ENCODE assay signal across 23 mouse cellular contexts in the genomic region with DNA sequence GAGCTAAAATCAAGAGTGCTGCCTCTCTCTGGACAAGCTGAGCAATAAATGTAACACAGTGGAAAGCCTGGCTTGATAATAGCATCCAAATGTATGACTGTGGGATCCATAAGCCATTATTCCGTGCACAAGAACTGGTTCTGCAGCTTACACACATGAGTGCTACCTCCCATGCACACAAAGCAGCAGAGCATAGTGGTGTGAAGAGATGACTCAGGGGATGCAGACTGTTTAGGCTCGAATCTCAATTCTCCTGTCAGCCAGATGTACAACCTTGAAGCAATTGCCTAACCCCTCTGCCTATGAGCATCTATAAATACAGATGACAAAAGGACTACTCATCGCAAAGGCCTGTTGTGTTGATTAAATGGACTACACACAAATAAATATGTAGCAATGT.
A peak's percentile ranks its signal among the peaks of the same experiment; 100 is the strongest.
DNase-seq lines count a peak whose midpoint lies in the region; ATAC-seq lines count a peak whose summit lies in the region.
"Had no signal": no experiment of that assay in that cellular context is flagged by ENCODE, and none has a peak within 500 bp of the region (broad histone marks: within the 10 kb centered on the region; RNA-seq: fewer than 3 reads in every experiment).

No protein-coding gene starts in this region.

- no peak overlapping the region for H3K9ac ChIP-seq in midbrain, embryonic 14.5 days (replicated peaks; ENCODE audit: low read length)
- no peak overlapping the region for H3K9ac ChIP-seq in midbrain, embryonic 16.5 days (ENCODE audit: low read depth, low read length)
- no peak overlapping the region for H3K9ac ChIP-seq in forebrain, embryonic 11.5 days (ENCODE audit: low read length)
- H3K9ac ChIP-seq: embryonic facial prominence, embryonic 15.5 days; forebrain, embryonic 15.5 days; heart, embryonic 13.5 days; hindbrain, embryonic 12.5 days; intestine, embryonic 15.5 days had no signal

- no peak for DNase-seq in frontal cortex, postnatal 36 days (ENCODE audit: low spot score in 2 of 2)
- DNase-seq in midbrain, embryonic 14.5 days = peak; percentile 14
- DNase-seq in NIH3T3 (ENCODE audit: low read depth) = peak; percentile 15
- no peak for DNase-seq in forebrain, embryonic 11.5 days (ENCODE audit: low spot score)
- DNase-seq: adrenal gland, postnatal 10 days; cerebellum, adult 18-20 months; cerebellum, adult 9-11 months; cerebellum, postnatal 36 days; gastrocnemius, adult 2 months; gastrocnemius, postnatal 25 days; heart, postnatal 4 days; kidney, adult 2 months had no signal

- H3K4me2 ChIP-seq in midbrain, embryonic 14.5 days (ENCODE audit: low read length) = no peak overlapping the region
- H3K4me2 ChIP-seq in midbrain, embryonic 16.5 days (ENCODE audit: low read length) = no peak overlapping the region
- H3K4me2 ChIP-seq in forebrain, embryonic 11.5 days (ENCODE audit: low read depth, low read length, severe bottlenecking) = no peak overlapping the region
- H3K4me2 ChIP-seq: embryonic facial prominence, embryonic 15.5 days; forebrain, embryonic 15.5 days; heart, embryonic 13.5 days; hindbrain, embryonic 12.5 days; intestine, embryonic 15.5 days had no signal

- WGBS in midbrain, embryonic 14.5 days = 76% methylated on average over 3 of the region's 3 CpGs
- WGBS in midbrain, embryonic 16.5 days = 69% methylated on average over 3 of the region's 3 CpGs
- WGBS in forebrain, embryonic 11.5 days = 90% methylated on average over 3 of the region's 3 CpGs

- no peaks in the 10 kb centered on the region for H3K36me3 ChIP-seq in midbrain, embryonic 14.5 days (ENCODE audit: control insufficient read depth, insufficient read depth, low read length)
- H3K36me3 ChIP-seq in midbrain, embryonic 16.5 days (ENCODE audit: control insufficient read depth, insufficient read depth, low read length) = no peaks in the 10 kb centered on the region
- no peaks in the 10 kb centered on the region for H3K36me3 ChIP-seq in forebrain, embryonic 11.5 days (ENCODE audit: control insufficient read depth, insufficient read depth, low read length)
- H3K36me3 ChIP-seq: embryonic facial prominence, embryonic 15.5 days; forebrain, embryonic 10.5 days; forebrain, embryonic 15.5 days; hindbrain, embryonic 12.5 days; intestine, embryonic 15.5 days had no signal

- no peak overlapping the region for H3K4me3 ChIP-seq in midbrain, embryonic 14.5 days (replicated peaks; ENCODE audit: low read depth, low read length)
- no peak overlapping the region for H3K4me3 ChIP-seq in midbrain, embryonic 16.5 days (ENCODE audit: low read depth, low read length)
- no peak overlapping the region for H3K4me3 ChIP-seq in forebrain, embryonic 11.5 days (ENCODE audit: low read depth, low read length)
- H3K4me3 ChIP-seq: embryonic facial prominence, embryonic 15.5 days; erythroblast, embryonic 14.5 days; forebrain, embryonic 10.5 days; forebrain, embryonic 15.5 days; gastrocnemius, adult 2 months; heart, embryonic 13.5 days; hindbrain, embryonic 12.5 days; intestine, embryonic 15.5 days had no signal

- no peaks in the 10 kb centered on the region for H3K27me3 ChIP-seq in midbrain, embryonic 14.5 days (ENCODE audit: control insufficient read depth, insufficient read depth, low read length)
- no peaks in the 10 kb centered on the region for H3K27me3 ChIP-seq in midbrain, embryonic 16.5 days (ENCODE audit: control insufficient read depth, insufficient read depth, low read depth, low read length)
- no peaks in the 10 kb centered on the region for H3K27me3 ChIP-seq in forebrain, embryonic 11.5 days (ENCODE audit: control insufficient read depth, insufficient read depth, low read length)
- H3K27me3 ChIP-seq: embryonic facial prominence, embryonic 15.5 days; forebrain, embryonic 15.5 days; heart, embryonic 13.5 days; hindbrain, embryonic 12.5 days; intestine, embryonic 15.5 days; Patski had no signal

- ATAC-seq in frontal cortex, adult (ENCODE audit: low TSS enrichment) = peak; percentile 52
- ATAC-seq in midbrain, embryonic 14.5 days (ENCODE audit: low FRiP score, low TSS enrichment) = no peak
- ATAC-seq in midbrain, embryonic 16.5 days = no peak
- ATAC-seq in forebrain, embryonic 11.5 days (replicated peaks; ENCODE audit: low FRiP score) = no peak
- ATAC-seq: activated CD4-positive, CD25-positive, alpha-beta regulatory T cell, adult 4 months; forebrain, embryonic 15.5 days; intestine, embryonic 15.5 days; Patski had no signal

- H3K9me3 ChIP-seq in midbrain, embryonic 14.5 days (ENCODE audit: control insufficient read depth, low read length) = no peaks in the 10 kb centered on the region
- H3K9me3 ChIP-seq in midbrain, embryonic 16.5 days (replicated peaks; ENCODE audit: control insufficient read depth, low read length, poor library complexity, severe bottlenecking) = no peaks in the 10 kb centered on the region
- no peaks in the 10 kb centered on the region for H3K9me3 ChIP-seq in forebrain, embryonic 11.5 days (ENCODE audit: control insufficient read depth, low read length)
- H3K9me3 ChIP-seq: embryonic facial prominence, embryonic 15.5 days; forebrain, embryonic 10.5 days; forebrain, embryonic 15.5 days; heart, embryonic 13.5 days; hindbrain, embryonic 12.5 days; intestine, embryonic 15.5 days had no signal

- no peaks in the 10 kb centered on the region for H3K4me1 ChIP-seq in midbrain, embryonic 14.5 days (ENCODE audit: control insufficient read depth, insufficient read depth, low read length)
- no peaks in the 10 kb centered on the region for H3K4me1 ChIP-seq in midbrain, embryonic 16.5 days (ENCODE audit: control insufficient read depth, insufficient read depth, low read length)
- H3K4me1 ChIP-seq in forebrain, embryonic 11.5 days (replicated peaks; ENCODE audit: control insufficient read depth, insufficient read depth, low read length) = no peaks in the 10 kb centered on the region
- H3K4me1 ChIP-seq: embryonic facial prominence, embryonic 15.5 days; forebrain, embryonic 10.5 days; forebrain, embryonic 15.5 days; heart, embryonic 13.5 days; hindbrain, embryonic 12.5 days; intestine, embryonic 15.5 days had no signal

- no peak overlapping the region for H3K27ac ChIP-seq in midbrain, embryonic 14.5 days (replicated peaks; ENCODE audit: low read depth, low read length)
- no peak overlapping the region for H3K27ac ChIP-seq in midbrain, embryonic 16.5 days (ENCODE audit: low read length)
- H3K27ac ChIP-seq in forebrain, embryonic 11.5 days (ENCODE audit: low read depth, low read length) = no peak overlapping the region
- H3K27ac ChIP-seq: embryonic facial prominence, embryonic 15.5 days; forebrain, embryonic 10.5 days; forebrain, embryonic 15.5 days; gastrocnemius, adult 2 months; heart, embryonic 13.5 days; hindbrain, embryonic 12.5 days; intestine, embryonic 15.5 days had no signal

Comparison
In these comparisons a context has a peak if more than half of its experiments do, and no peak if none do; other contexts are left out.
1. DNase-seq: peak in midbrain, embryonic 14.5 days (single experiment) and NIH3T3 (single experiment); none in frontal cortex, postnatal 36 days (0 of 2) and forebrain, embryonic 11.5 days (single experiment).